Mouse (Mus musculus) spleen, adult 2 months (tissue): ENCODE results near the gene Gpx2. TPM values are rescaled to one million over a fixed set of nuclear protein-coding genes. Genes with fewer than 3 reads are reported as not detected.

Experiments used
- DNase-seq, 2 experiments: peaks; one replicate each; pipeline versions ENCODE4 v3.0.0 to v3.0.0-alpha.2; 2012 to 2021; ENCODE audit warnings: low spot score in 2 of 2, low read depth in 1 of 2
- H3K27ac ChIP-seq: fragments of 200-500 bp; 2 replicates; pipeline ENCODE4 v1.5.1; 2012; ENCODE audit warnings: low read length, inconsistent platforms; ENCODE audit not compliant: insufficient read depth
- H3K27me3 ChIP-seq: fragments of 200-500 bp; 2 replicates; pipeline ENCODE4 v1.6.1; 2012; ENCODE audit warnings: mild to moderate bottlenecking, moderate library complexity, low read length, inconsistent platforms; ENCODE audit not compliant: control insufficient read depth, insufficient read depth
- H3K36me3 ChIP-seq: fragments of 200-500 bp; 2 replicates; pipeline ENCODE4 v1.6.1; 2012; ENCODE audit warnings: mild to moderate bottlenecking, low read length, inconsistent platforms; ENCODE audit not compliant: control insufficient read depth, insufficient read depth
- H3K4me1 ChIP-seq: fragments of 200-500 bp; 2 replicates; pipeline ENCODE4 v1.6.1; 2011; ENCODE audit warnings: inconsistent platforms; ENCODE audit not compliant: control insufficient read depth, insufficient read depth, insufficient read length
- H3K4me3 ChIP-seq: fragments of 200-500 bp; 2 replicates; pipeline ENCODE4 v1.5.1; 2011; ENCODE audit warnings: mild to moderate bottlenecking, inconsistent platforms; ENCODE audit not compliant: insufficient read depth, insufficient read length; ENCODE audit errors: extremely low read depth
- CTCF ChIP-seq: fragments of 200-500 bp; IDR thresholded peaks from 2 replicates; pipeline ENCODE4 v1.5.1; 2011; ENCODE audit warnings: mild to moderate bottlenecking, inconsistent platforms; ENCODE audit not compliant: insufficient read depth, insufficient read length, insufficient replicate concordance; ENCODE audit errors: extremely low read depth
- POLR2A ChIP-seq: fragments of 200-500 bp; IDR thresholded peaks from 2 replicates; pipeline ENCODE4 v1.6.1; 2011; ENCODE audit warnings: low read depth, low read length, inconsistent platforms
- WGBS: fragments of 180-500 bp; shearing (Covaris S2); methylation state at CpG from one replicate; pipeline ENCODE4 v1.1.7; 2018; 5-methylcytosine and 5-hydroxymethylcytosine counted together
- polyA plus RNA-seq: library from polyadenylated mRNA; depleted of rRNA; stranded (reverse); fragments of >200 nt; gene quantifications from 2 replicates; pipeline ENCODE4 v1.2.3, GENCODE M21; 2012; rRNA removed

Gene Gpx2
- not detected in 2 replicates for polyA plus RNA-seq

GRCm38 (mm10) chr12:76795350-76795749, at the start of gene Gpx2:
Gene Gpx2 (minus strand): TSS chr12:76795554.
- Histone ChIP-seq H3K36me3 (no peaks in the 10 kb centered on the region), H3K4me1 (no peaks in the 10 kb centered on the region), H3K27me3 (no peaks in the 10 kb centered on the region), H3K27ac (no peak within 1 kb of the TSS), H3K4me3 (no peak within 1 kb of the TSS)
- no peak for DNase-seq
- 84% methylated on average over 5 of the region's 5 CpGs for WGBS
- TF ChIP-seq CTCF, result no peak
- TF ChIP-seq POLR2A, result no peak

GRCm38 (mm10) chr12:76844346-76845061, 49.1 kb upstream of the Gpx2 start:
- peak overlapping the region; percentile 13; the same call in 1 of the 2 replicates for H3K27ac ChIP-seq
- H3K36me3 ChIP-seq, result no peaks in the 10 kb centered on the region; the same call in 1 of the 2 replicates
- peak in 1 of 2 experiments; percentile 15 for DNase-seq
- H3K4me3 ChIP-seq, result no peak overlapping the region
- no peak for TF ChIP-seq CTCF
- no peak for TF ChIP-seq POLR2A
- H3K4me1 ChIP-seq, result peaks cover 5% of the 10 kb centered on the region; the same call in 1 of the 2 replicates
- 92% methylated on average over 15 of the region's 15 CpGs for WGBS
- H3K27me3 ChIP-seq, result no peaks in the 10 kb centered on the region

GRCm38 (mm10) chr12:76840081-76840480, 44.7 kb upstream of the Gpx2 start:
- 92% methylated on average over 6 of the region's 6 CpGs for WGBS
- Histone ChIP-seq H3K27me3 (no peaks in the 10 kb centered on the region), H3K4me1 (peaks cover 4% of the 10 kb centered on the region), H3K27ac (no peak overlapping the region), H3K36me3 (no peaks in the 10 kb centered on the region; the same call in 1 of the 2 replicates), H3K4me3 (no peak overlapping the region)
- no peak for TF ChIP-seq POLR2A
- no peak for TF ChIP-seq CTCF
- DNase-seq, result no peak

GRCm38 (mm10) chr12:76839298-76839697, 43.9 kb upstream of the Gpx2 start:
- no peak overlapping the region for H3K4me3 ChIP-seq

GRCm38 (mm10) chr12:76837844-76838650, 42.7 kb upstream of the Gpx2 start:
- 12% methylated on average over 21 of the region's 21 CpGs for WGBS
- DNase-seq, result no peak

More at GRCm38 (mm10) chr12:76839298-76839697, 43.9 kb upstream of the Gpx2 start:
- DNase-seq, result no peak
- whole genome bisulfite sequencing, result 88% methylated on average over 4 of the region's 4 CpGs
- Histone ChIP-seq H3K36me3 (no peaks in the 10 kb centered on the region; the same call in 1 of the 2 replicates), H3K27ac (no peak overlapping the region), H3K27me3 (no peaks in the 10 kb centered on the region), H3K4me1 (peaks cover 2% of the 10 kb centered on the region)
- TF ChIP-seq CTCF, result no peak
- no peak for TF ChIP-seq POLR2A

GRCm38 (mm10) chr12:76837101-76837843, 41.9 kb upstream of the Gpx2 start:
- no peaks in the 10 kb centered on the region for H3K27me3 ChIP-seq
- under 1% methylated on average over 43 of the region's 43 CpGs for WGBS
- peak; percentile 95 to 98 for DNase-seq
- H3K36me3 ChIP-seq, result no peaks in the 10 kb centered on the region
- H3K27ac ChIP-seq, result peak overlapping the region; percentile 81
- peaks cover 2% of the 10 kb centered on the region for H3K4me1 ChIP-seq
- peak overlapping the region; percentile 71 for H3K4me3 ChIP-seq
- TF ChIP-seq POLR2A (0 out of 2 replicates have a peak, but pooled peaks have one; percentile 15), CTCF (peak; percentile 70; the same call in 1 of the 2 replicates)

More at GRCm38 (mm10) chr12:76837844-76838650, 42.7 kb upstream of the Gpx2 start:
- H3K27ac ChIP-seq, result peak overlapping the region; percentile 81
- peak overlapping the region; percentile 71 for H3K4me3 ChIP-seq
- H3K4me1 ChIP-seq, result peaks cover 2% of the 10 kb centered on the region
- H3K27me3 ChIP-seq, result no peaks in the 10 kb centered on the region
- TF ChIP-seq POLR2A (peak; percentile 38; the same call in 1 of the 2 replicates), CTCF (no peak)
- H3K36me3 ChIP-seq, result no peaks in the 10 kb centered on the region; the same call in 1 of the 2 replicates
